Mouse (Mus musculus): Measurements from ENCODE around the gene Fmnl2.

The Fmnl2 gene

DNA sequence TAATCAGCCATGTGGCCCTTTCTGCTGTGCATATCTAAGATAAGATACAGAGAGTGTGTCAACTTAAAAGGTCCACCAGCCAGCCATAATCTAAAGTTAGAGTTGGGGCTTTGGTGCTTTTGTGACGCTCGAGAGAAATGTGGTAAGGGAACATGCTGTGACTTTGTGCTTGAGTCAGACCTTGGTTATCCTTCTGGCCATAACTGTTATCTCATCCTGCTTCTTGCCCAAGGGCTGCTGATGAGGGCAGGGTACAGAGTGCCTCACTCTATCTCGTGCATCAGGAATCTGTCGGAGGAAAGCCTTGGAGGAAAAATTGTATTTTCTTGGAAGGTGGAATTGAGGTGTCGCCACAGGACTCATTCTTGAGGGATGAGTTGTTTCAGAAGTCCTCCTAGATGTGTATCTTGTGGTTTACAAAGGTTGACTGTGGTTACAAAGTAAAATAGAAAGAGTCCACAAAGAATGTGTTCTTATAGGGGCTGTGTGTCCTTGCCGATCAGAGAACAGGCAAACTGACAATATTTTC, 94.6 kb downstream of the Fmnl2 start:
- in situ Hi-C loops (cut with MboI, MseI), result no loop called here

DNA sequence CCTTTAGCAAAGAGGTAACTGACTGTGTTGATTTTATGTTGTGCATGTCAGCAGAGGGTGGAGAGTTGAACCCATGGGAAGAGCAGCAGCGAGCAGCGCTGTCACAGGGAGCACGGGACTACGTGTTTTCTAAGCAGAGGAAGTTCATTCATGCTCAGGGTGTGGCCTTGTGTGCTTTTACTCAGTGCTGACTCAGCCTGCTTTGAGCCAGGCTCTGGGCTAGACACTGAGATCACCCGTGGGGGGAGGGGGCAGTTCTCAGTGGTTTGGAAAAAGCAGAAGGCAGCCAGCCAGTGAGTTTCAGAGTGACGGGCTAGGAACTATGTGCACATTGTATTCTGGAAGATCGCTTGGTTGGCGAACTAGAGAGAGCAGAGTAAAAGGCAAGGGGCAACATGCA, 97.4 kb downstream of the Fmnl2 start:
- in situ Hi-C loops (cut with MboI, MseI), result no loop called here

DNA sequence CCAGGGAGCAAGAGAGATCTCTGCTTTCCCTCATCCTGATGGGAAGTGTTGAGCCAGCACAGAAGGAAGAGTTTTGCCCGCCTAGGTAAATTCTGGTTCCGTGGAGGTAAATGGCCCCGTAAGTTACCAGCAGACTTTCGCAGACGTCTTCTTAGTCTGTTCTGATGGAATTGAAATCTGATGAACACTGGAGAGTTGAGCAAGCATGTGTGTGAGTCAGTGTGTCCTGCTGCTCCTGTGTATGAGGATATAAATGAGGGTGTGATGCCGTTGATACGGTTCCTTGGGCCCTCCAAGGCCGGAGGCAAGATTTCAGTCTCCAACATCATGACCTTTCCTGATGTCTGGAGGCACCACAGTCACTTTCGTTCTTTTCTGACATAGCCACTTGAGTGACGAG, 98.2 kb downstream of the Fmnl2 start:
- in situ Hi-C loops (cut with MboI, MseI), result no loop called here

DNA sequence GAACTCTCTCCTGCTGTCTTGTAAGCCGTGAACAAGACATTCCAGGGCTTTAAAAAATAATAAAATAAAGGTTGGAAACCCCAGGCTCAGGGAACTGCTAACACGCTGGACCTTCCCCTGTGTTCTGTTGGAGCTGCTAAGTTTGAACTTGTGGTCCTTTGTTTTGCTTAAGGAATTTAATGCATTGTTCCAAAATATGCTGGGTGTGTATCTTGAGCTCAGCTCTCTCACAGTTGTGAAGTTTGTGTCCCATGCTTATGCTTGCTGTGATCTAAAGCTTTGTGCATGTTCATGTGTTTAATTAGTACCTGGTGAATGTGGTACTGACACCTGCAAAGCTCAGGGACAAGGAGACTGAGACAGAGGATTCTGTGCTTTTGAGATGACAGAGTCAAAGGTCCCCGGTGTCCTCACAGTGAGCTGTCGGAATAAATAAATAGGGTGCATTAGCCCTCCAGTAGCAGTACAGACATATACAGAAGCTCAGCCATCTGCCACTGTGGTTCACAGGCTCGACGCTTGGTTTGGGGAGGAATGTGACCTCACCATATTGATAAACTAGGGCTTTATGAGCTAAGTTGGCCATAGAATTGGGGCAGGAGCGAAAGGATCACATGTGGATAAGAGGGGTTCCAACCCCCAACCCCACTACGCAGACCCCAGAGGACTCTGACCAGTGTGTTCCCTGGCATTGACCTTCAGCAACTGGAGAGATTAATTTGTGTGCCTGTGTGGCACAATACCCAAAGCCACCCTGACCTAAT, 100.3 kb downstream of the Fmnl2 start:
- in situ Hi-C loops (cut with MboI, MseI), result no loop called here

DNA sequence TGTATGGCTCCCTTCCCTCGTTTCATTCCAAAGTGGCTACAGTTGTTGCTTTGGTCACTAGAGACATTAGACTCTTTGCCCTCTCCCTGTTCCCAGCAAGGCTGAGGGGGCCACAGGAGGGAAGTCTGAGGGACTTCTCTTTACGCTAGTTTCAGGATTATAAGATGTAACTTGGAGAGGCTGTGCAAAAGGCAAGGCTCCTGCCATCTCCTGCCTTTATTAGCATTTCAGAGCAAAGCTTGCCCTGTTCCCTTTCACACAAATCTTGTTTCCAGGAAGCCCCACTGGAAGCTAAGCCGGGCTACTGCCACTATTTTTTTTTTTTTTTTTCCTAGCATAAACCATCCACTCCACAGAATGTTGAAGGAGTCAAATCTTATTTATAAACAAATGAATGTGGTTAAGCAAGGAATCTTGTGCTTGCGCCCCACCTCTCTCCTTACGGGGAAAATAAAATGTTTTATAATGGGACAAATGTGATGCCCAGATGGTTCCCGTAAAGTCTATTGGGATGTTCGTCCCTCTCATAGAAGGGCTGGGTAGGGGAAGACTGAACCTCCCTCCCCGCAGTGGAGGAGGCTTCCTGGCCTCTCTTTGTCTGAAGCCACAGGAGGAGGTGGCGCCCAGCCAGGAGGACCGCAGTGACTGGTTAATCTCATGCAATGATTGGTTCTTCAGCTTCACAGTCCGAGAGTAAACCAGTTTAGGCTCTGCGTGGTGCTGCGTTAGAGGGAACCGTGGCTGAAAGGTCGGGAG, 101.1 kb downstream of the Fmnl2 start:
- in situ Hi-C loops (cut with MboI, MseI), result no loop called here

DNA sequence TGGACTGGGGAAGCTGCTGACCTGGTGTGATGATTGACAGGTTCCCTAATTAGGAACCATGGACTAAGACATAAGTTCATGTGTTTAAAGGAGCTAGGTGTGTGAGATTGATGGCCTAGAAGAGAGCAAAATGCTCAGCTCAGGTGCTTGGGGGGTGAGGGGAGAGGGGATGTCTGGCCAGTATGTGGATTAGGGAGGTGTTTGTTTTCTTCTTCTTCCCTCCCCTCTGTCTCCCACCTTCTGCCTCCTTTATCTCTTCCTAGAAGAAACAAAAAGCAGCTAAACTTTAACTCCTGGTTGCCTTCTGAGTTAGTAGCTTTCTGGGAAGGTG, 101.6 kb downstream of the Fmnl2 start:
- in situ Hi-C loops (cut with MboI, MseI), result no loop called here

DNA sequence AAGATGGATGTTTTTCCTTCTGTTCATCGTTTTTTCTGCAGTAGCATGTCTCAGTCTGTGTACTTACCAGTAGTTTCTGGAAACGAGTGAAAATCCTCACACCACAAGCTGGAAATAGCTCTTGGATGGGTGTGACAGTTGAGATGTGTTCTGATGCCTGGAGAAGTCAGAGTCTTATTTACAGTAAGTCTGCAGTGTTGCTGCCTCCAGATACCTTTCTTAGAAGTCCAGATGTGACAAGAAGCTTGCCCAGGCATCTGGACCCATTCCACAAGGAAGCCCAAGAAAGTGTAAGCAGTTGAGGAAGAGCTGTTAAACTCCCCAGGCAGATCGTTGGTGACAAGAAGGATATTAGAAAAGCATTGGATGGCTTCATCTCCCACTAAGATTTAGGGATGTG, 102.3 kb downstream of the Fmnl2 start:
- in situ Hi-C loops (cut with MboI, MseI), result no loop called here

DNA sequence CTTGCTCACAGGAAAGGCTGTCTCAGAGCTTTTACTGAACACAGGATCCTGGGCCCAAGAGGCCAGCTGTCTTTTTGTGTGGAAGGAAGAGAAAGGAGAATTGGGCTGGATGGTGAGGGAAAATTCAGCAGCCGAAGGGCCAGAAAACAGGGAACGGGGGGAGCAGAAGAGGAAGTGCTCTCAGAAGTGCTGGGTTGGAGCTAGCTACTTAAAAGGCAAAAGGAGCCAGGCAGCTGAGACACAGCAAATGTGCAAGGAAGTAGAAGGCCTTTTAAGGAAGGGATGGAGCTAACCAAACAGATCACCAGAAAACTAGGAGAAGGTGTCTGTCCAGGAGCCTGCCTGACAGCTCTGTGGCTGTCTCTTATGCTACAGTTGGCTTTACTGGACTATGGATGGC, 103.0 kb downstream of the Fmnl2 start:
- in situ Hi-C loops (cut with MboI, MseI), result no loop called here

DNA sequence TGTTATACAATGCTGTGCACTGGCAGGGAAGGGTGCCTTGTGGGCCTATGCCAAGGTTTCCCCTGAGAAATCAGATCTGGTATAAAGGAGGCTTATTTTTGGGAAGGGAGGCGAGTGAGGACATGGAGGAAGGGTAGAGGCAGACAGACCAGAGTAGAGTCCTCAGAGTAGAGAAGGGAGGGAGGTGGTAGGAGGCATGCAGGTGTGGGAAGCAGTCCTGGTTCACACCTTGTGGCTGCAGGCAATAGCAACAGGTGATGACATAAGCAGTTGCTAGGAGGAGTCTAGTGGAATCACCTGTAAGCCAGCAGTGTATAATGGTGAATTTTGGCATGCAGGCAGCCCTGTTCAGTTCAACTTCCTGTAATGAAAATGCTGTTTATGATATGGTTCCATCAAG, 105.8 kb downstream of the Fmnl2 start:
- in situ Hi-C loops (cut with MboI, MseI), result no loop called here

DNA sequence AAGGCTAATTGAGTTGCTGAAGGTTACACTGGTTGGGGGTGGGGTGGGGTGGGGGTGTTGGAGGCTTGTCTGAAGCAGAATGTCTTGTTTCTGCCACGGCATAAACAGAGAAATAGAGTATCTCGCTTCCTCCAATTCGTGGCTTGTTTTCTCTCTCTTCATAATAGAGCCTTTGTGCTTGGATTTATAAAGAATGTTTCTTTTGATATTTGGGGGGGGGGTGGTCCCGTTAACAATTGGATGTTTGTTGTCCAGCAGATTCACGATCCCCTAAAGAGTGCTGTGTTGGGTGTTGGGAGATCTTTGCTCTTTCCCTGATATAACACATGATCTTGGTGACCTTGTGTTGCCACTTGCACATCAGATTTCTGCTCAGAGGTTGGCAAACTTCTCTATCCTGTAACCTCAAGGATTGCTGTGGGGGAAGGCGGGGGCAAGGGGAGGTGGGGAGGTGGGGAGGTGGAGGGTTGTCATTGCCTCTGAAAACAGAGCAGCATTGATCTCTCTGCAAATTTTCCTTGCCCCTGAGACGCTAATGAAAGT, 106.8 kb downstream of the Fmnl2 start:
- in situ Hi-C loops (cut with MboI, MseI), result no loop called here

DNA sequence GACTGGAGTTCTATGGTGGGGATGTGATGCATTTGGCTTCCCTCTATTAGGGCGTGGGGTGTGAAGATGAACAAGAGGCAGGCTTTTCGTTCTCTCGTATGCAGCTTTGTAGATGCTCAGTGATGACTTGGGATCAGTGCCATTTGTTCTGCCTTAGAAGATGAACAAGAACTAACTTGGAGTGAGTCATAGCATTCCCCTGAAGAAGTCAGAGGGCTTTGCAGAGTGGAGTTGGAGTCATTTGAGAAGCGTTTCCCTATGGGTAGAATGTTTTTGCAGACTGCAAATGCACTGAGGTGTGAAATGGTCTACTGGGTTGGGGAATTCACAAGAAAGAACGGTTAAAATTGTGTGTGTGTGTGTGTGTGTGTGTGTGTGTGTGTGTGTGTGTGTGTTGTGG, 108.6 kb downstream of the Fmnl2 start:
- in situ Hi-C loops (cut with MboI, MseI), result no loop called here

DNA sequence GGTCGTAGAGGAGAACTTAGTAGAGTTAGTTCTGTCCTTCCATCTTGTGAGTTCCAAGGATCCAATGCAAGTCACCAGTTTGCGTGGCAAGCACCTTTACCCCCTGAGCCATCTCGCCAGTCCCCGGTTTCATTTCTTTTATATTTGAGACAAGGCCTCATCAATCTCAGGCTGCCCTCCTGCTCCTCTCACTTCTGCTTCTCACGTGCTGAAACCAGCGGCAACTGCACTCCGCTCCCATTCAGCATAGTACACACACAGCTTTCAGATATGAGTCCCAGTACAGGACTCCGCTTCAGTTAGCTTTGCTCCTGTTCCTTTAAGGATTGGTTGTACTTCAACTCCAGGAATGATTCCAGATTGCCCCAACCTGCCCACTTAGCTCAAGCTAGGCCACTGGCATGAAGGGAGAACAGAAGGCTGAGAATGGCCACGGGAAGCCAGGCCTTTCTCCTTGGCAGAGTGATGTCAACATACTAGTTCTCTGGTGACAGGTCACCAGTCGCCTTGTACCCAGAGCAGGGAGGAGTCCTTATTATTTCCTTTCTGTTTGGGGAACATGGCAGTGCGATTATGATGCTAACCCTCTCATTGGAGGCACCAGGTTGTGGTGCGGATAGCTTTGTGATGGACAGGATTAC, 109.3 kb downstream of the Fmnl2 start:
- in situ Hi-C loops (cut with MboI, MseI), result no loop called here

DNA sequence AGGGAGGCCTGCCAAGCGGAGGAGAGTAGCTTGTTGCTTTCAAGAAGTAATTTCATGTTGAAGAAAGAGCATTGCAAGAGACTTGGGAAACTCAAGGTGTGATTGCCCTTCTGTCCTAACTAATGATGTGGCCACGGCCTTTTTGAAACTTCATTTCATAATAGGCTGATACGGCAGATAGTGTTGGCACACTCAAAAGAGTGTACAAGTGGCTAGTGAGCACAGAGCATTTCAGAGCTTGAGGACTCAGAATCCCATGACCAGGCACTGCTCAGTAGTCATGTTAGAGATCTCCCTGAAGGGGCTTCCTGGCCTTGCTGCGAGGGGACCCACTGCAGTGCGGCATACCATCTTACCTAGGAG, 109.8 kb downstream of the Fmnl2 start:
- in situ Hi-C loops (cut with MboI, MseI), result no loop called here

DNA sequence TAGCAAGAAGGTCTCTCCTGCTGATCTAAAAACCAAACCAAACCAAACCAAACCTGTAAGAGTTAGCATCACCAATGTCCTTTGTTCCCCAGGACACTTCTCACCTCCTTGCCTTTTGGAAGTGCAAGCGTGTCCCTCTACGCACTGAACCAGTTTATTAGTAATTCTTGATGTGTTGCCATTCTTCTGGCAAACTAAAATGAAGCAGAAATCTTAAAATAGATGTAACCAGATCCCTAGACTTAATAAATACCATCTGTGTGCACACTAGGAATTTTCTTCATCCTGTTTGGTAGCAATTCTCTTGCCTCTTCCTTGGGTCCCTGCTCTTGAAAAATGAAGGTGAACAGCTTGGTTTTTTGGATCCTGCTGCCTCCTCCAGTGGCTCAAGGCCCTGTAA, 111.2 kb downstream of the Fmnl2 start:
- in situ Hi-C loops (cut with MboI, MseI), result no loop called here

DNA sequence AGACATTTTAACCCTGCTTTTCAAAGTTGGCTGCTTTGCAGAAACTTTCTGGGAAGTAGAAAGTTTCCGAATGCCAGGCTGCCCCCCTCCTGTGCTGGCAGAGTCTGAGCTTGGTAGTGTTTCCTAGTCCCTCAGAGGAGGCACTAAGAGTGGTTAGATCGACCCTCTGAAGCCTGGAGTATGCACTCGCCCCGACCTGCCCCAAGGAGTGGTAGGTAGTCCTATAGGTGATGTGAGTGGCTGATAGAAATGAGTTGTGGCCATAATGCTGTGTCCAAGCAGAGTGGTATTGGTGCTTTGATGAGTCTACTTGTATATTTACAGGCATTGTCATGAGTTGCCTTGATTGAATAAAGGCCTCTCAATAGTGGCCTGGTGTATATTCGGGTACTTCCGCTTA, 116.4 kb downstream of the Fmnl2 start:
- in situ Hi-C loops (cut with MboI, MseI), result no loop called here

DNA sequence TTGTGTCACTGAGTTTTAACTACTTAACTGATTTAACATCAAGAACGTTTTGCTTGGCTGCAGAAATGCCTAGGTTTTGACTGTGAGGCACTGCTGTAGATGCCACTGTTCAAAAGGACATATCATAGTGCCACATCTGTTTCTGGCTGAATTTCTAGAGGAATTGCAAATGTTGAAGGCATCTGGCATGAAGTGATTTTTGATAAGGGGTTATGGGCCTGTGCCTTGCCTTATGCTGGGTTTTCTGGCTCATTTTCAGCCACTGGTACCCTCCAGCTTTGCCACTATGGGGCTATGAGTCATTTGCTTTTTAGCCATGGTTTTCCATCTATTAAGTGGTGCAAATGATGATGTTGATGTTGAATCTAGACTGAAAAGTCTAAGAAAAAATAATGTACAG, 117.1 kb downstream of the Fmnl2 start:
- in situ Hi-C loops (cut with MboI, MseI), result no loop called here

DNA sequence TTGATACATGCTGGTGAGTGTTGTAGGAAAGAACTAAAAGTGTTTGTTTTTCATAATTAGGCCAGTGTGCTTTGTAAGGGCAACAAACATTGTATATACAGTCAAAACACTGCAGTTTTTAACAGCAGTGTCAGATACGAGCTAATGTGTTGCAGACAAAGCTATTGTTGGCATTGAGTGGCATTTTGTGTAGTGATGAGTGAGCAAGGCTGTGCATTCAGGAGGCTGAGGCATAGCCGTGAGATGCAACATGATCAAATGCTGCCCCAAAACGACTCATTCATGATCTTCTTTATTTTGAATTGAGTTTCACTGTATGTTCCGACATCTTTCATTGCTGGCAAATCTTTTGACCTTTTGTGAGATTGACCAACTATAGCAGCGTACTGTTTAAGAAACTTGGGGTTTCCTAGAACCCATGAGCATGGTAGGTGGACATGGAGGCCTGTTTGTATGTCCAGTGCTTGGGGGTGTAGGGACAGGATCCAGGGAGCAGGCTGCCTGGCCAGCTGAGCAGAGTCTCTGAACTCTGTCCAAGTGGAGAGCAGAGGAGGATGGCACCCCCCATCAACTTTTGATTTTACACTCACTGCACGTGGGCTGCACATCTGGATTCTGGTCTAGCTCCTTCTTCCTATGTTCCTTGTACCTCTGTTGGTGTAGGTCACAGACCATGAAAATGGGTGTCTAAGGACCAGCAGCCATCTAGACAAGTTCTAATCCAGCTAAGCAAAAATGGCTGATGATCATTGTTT, 120.4 kb downstream of the Fmnl2 start:
- in situ Hi-C loops (cut with MboI, MseI), result no loop called here

DNA sequence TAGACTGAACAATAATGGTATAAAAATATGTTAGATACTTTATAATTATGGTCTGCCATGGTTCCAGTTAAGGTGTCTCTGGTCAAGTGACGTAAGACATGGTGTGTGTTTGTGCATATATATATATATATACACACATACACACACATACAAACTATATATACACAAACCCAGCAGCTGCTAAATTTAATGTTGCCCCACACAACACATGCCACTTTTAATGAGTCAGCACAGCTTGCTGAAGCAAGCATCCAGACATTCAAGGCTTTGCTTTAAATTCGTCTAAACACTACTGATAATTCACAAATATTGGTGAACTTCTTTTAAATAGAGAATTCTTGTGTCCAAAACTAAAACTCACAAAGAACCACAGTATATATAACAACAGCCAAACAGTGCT, 121.1 kb downstream of the Fmnl2 start:
- in situ Hi-C loops (cut with MboI, MseI), result no loop called here

DNA sequence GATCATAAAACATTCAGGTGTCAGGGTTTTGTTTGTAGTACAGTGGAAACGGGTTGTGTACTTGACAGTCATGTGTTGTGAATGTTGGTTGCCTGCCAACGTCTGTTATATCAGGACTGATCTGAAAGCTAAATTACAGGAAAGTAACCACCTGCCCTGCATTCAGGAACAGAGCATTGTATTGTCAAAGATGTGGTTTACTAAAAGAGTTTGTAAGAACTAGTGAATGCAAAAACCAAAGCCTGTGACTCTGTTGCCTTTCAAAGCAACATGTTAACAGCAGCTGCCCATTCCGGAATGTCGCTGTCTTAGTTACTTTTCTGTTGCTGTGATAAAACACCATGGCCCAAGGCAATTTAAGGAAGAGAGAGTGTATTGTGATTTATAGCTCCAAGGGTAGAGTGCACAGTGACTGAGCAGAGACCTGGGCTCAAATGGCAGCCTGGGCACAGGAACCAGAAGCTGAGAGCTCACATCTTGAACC, 121.7 kb downstream of the Fmnl2 start:
- in situ Hi-C loops (cut with MboI, MseI), result no loop called here

DNA sequence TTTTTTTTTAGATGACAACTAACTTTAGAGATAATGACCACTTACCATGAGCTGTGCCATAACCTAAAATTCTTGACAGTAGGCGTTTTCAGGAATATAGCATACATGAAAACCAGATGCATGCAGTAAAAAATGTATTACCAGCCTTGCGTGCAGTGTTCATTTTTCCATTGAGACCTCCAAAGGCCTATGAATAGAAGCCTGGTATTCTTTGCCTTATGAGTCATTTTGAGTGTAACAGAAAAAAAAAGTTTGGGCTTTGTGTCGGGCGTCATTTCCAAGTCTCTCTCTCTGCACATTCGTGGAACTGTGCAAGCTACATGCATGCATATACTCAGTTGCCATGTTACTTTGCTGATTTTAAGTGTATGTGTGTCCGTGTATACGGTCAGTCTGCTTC, 123.5 kb downstream of the Fmnl2 start:
- in situ Hi-C loops (cut with MboI, MseI), result no loop called here

DNA sequence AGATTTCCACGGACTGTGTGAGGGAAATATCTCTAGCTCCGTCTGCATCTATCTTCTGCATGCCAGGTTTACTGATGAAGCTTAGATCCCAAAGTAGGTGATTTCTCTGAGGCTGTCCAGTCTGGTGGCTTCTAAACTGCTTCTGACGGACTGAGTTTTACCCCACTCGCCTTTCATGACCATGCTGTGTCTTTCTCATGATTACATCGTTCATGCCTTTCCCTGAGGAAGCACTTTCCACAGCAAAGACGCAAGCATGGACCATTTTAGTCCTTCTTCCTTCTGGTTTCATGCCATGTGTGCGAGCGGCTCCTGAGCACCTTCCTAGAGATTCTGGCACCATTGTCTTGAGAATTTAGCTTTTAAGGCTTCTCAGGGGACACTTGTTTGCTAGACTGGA, 123.9 kb downstream of the Fmnl2 start:
- in situ Hi-C loops (cut with MboI, MseI), result no loop called here

DNA sequence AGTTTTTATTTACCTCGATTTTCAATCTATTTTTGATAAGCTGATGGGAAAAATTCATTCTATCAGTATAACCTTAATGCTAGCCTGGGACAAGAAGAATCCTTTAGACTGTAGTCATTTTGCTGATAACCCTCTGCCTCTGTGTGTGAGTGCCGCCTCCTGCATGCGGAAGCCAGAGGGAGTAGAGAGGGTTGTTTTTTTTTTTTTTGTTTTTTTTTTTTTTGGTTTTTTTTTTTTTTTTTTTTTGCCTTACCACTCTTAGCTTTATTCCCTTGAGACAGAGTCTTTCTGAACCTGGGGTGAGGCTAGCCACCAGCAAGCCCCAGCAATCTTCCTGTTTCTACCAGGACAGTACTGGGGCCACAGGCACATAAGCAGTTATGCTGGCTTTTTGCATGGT, 124.8 kb downstream of the Fmnl2 start:
- in situ Hi-C loops (cut with MboI, MseI), result no loop called here

All from T-helper 1 cell (primary cell).